Mouse (Mus musculus) heart, embryonic 13.5 days (tissue): ENCODE data around the gene Mpv17l2. TPM values are rescaled to one million over a fixed set of nuclear protein-coding genes. Genes with fewer than 3 reads are reported as not detected.

Source experiments
- ATAC-seq: fragments of 200-750 bp; cut with Nextera tagmentation; 2 replicates; pipeline ENCODE4 v1.8.0; 2017; ENCODE audit warnings: moderate TSS enrichment; ENCODE audit not compliant: insufficient number of reproducible peaks, low FRiP score, low TSS enrichment; ENCODE audit errors: extremely low read depth
- H3K27ac ChIP-seq: fragments of 300-500 bp; sonication (generic); replicated peaks from 2 replicates; pipeline ENCODE4 v1.5.1; 2015; ENCODE audit warnings: moderate library complexity, mild to moderate bottlenecking, inconsistent platforms
- H3K27me3 ChIP-seq: fragments of 300-500 bp; sonication (generic); replicated peaks from 2 replicates; pipeline ENCODE4 v1.6.1; 2015; ENCODE audit warnings: mild to moderate bottlenecking, inconsistent platforms
- H3K36me3 ChIP-seq: fragments of 300-500 bp; sonication (generic); 2 replicates; pipeline ENCODE4 v1.6.1; 2015; ENCODE audit warnings: mild to moderate bottlenecking, inconsistent platforms
- H3K4me1 ChIP-seq: fragments of 300-500 bp; sonication (generic); 2 replicates; pipeline ENCODE4 v1.6.1; 2015; ENCODE audit warnings: inconsistent platforms
- H3K4me2 ChIP-seq: fragments of 300-500 bp; sonication (generic); 2 replicates; pipeline ENCODE4 v1.6.1; 2015; ENCODE audit warnings: inconsistent platforms, mild to moderate bottlenecking, moderate library complexity
- H3K4me3 ChIP-seq: fragments of 300-500 bp; sonication (generic); 2 replicates; pipeline ENCODE4 v1.5.1; 2015; ENCODE audit warnings: moderate library complexity, mild to moderate bottlenecking, inconsistent platforms
- H3K9ac ChIP-seq: fragments of 300-500 bp; sonication (generic); 2 replicates; pipeline ENCODE4 v1.6.1; 2015; ENCODE audit warnings: inconsistent platforms, mild to moderate bottlenecking, moderate library complexity
- H3K9me3 ChIP-seq: fragments of 300-500 bp; sonication (generic); 2 replicates; pipeline ENCODE4 v1.6.1; 2016; ENCODE audit warnings: inconsistent platforms
- WGBS: fragments of 180-500 bp; shearing (Covaris S2); methylation state at CpG from one replicate; pipeline ENCODE4 v1.1.7; 2015; ENCODE audit warnings: mixed read lengths; 5-methylcytosine and 5-hydroxymethylcytosine counted together
- polyA plus RNA-seq: library from polyadenylated mRNA; unstranded; fragments of >200 nt; fragmentation: Nextera tagmentation; extraction: Ambion mirVana; gene quantifications from 2 replicates; pipeline ENCODE4 v1.2.1, GENCODE M21; 2015

Gene Mpv17l2
- polyA plus RNA-seq, 1 experiment from 2014 or later, result 41.6 TPM

DNA sequence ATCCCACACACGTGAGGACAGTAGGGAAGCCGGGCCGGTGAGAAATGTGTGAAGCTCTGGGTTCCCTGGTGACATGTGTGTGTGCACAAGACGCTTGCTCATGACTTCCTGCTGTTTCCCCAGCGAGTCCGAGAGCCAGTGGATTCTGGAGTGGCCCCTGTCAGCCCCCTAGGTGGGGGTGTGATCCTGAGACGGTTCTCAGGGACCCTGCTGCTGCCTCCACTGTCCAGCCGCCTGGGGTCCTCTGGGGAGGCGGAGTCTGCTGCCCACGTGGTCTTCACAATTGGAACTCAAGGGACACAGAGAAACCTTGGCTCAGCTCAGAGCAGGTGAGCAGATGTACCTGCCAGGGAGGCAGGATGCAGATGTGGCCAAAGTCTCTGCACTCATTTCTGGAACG, 34.0 kb downstream of the Mpv17l2 start:
- Histone ChIP-seq H3K9ac (no peak overlapping the region), H3K4me1 (peaks cover 6% of the 10 kb centered on the region), H3K36me3 (no peaks in the 10 kb centered on the region), H3K4me2 (no peak overlapping the region), H3K4me3 (no peak overlapping the region), H3K27ac (no peak overlapping the region), H3K27me3 (peaks cover 82% of the 10 kb centered on the region), H3K9me3 (no peaks in the 10 kb centered on the region)
- 45% methylated on average over 11 of the region's 11 CpGs for WGBS
- ATAC-seq, result no peak

DNA sequence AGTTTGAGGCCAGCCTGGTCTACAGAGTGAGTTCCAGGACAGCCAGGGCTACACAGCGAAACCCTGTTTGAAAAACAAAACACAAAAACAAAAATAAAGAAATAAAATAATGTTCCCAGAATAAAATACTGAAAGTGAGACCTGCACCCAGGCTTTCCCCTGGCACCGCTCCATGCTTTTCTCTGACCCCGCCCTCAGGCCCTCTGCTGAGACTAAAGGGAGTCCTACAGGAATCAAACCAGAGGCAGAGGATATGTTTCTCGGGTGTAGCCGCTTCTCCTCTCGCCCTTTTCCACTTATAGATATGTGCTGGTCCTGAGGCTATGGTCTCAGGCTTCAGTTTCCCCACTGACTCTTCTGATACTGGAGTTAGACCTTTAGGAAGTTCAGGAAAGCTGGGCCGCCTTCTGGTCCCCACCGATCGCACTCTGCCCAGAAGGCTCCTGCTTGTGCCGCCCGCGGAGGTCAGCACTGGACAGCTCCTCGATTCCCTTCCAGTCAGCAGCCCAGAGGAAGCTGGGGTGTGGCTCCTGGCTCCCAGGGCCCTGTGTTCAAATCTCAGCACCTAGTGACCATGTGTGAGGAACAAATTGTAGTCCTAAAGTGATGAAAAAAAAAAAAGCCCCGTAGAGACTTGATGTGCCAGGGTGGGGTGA, 34.8 kb downstream of the Mpv17l2 start:
- Histone ChIP-seq H3K9ac (no peak overlapping the region), H3K9me3 (no peaks in the 10 kb centered on the region), H3K4me2 (no peak overlapping the region), H3K36me3 (no peaks in the 10 kb centered on the region), H3K4me1 (peaks cover 6% of the 10 kb centered on the region), H3K4me3 (no peak overlapping the region), H3K27ac (no peak overlapping the region), H3K27me3 (peaks cover 77% of the 10 kb centered on the region)
- WGBS, result 23% methylated on average over 14 of the region's 14 CpGs
- no peak for ATAC-seq

DNA sequence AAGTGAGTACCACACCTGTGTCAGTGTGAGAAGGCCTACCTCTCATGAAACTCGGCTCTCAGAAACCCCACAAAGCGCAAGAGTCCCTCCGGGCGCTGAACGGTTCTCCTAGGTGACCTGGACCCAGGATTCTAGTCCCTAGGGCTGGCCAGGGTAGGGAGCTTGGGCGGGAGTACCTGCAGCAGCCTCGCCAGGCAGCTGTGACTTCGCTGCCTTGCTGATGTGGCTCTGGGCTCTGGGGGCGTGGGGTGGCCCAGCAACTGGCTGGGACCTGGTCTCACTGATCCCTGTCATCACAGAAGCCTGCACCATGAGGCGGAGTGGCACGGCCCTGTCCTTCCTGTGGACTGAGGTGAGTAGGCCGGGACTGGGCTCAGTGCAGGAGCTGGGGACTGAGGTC, 36.5 kb downstream of the Mpv17l2 start:
- Histone ChIP-seq H3K4me2 (no peak overlapping the region), H3K27ac (no peak overlapping the region), H3K4me3 (no peak overlapping the region), H3K9ac (no peak overlapping the region), H3K36me3 (no peaks in the 10 kb centered on the region), H3K27me3 (peaks cover 69% of the 10 kb centered on the region), H3K4me1 (no peaks in the 10 kb centered on the region), H3K9me3 (no peaks in the 10 kb centered on the region)
- WGBS, result 74% methylated on average over 12 of the region's 12 CpGs
- ATAC-seq, result no peak

DNA sequence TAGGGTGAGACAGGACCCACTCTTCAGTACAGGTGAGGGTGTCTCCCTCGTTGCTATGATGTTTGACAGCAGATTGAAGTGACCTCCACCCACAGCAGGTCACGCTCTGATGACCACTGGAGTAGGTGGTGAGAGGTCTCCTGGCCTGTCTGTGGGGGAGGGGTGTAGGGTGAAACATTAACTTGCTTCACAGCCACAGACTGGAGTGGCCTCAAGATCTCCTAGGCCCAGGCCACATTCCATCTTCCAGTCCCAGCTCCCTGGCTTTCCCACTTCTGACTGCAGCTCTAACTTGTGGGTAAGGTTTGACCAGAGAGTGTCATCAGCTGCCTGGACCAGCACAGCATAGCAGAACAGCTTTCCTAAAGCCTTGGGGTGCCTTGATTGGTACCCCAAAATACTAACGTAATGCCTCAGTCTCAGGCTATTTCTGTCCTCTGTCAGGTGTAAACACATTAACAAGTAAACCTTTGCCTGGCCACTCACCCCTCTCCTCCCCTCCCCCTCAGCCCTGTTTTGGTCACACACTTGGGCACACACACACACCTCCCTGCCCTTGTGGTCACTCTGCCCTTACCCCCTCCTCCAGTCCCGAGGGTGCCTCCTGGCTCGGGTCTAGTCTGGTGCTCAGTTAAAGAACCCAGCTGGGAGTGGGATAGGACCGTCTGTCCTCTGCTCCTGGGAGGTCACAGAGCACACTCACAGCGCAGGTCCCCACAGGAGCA, 37.1 kb downstream of the Mpv17l2 start, which contains the start of gene Pde4c:
TSS of gene Pde4c (plus strand) at position 235 of the 725 bp plus-strand sequence.
- Histone ChIP-seq H3K4me3 (no peak within 1 kb of the TSS), H3K36me3 (no peaks in the 10 kb centered on the region), H3K9me3 (no peaks in the 10 kb centered on the region), H3K4me1 (no peaks in the 10 kb centered on the region), H3K4me2 (no peak within 1 kb of the TSS), H3K9ac (0 out of 2 replicates have a peak within 1 kb of the TSS, but pooled peaks have one; percentile 40), H3K27me3 (peaks cover 69% of the 10 kb centered on the region), H3K27ac (no peak within 1 kb of the TSS)
- 51% methylated on average over 7 of the region's 7 CpGs for WGBS
- ATAC-seq, result no peak

DNA sequence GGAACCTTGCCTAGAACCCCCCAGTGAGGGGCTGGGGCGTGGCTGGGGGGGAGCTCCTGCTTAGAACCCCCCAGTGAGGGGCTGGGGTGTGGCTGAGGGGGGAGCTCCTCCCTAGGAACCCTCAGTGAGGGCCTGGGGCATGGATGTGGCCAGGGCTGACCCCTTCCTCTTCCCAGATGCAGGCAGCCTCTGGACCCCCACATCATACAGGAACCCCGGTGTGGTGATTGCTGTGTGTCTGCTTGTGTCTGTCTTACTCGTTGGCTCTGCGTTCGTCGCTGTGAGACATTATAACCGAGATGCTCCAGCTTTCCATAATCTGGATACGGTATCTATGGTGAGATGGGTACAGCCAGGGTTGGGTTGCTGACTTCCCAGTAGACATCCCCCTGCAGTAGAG, 39.1 kb downstream of the Mpv17l2 start:
- no peak for ATAC-seq
- no peak overlapping the region for H3K9ac ChIP-seq
- WGBS, result 80% methylated on average over 8 of the region's 8 CpGs

DNA sequence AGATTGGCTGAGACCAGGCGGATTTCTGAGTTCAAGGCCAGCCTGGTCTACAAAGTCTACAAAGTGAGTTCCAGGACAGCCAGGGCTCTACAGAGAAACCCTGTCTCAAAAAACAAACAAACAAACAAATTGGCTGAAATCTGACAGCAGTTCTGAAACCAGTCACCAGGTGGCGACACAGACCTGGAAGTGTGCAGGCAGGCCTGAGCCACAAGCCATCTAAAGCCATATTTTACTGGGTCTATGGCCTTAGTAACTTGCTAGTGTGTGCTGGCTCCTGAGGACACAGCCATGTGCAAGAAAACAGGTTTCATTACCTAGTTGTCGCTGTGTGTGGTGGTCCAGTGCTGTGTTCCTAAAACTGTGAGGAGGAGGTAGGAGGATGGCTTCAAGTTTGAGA, 40.0 kb downstream of the Mpv17l2 start:
- no peak for ATAC-seq
- WGBS, result under 1% methylated on average over 3 of the region's 3 CpGs
- H3K9me3 ChIP-seq, result no peaks in the 10 kb centered on the region
- H3K4me2 ChIP-seq, result no peak overlapping the region
- no peaks in the 10 kb centered on the region for H3K4me1 ChIP-seq
- H3K36me3 ChIP-seq, result no peaks in the 10 kb centered on the region
- H3K4me3 ChIP-seq, result no peak overlapping the region
- H3K27me3 ChIP-seq, result peaks cover 64% of the 10 kb centered on the region
- no peak overlapping the region for H3K27ac ChIP-seq
- H3K9ac ChIP-seq, result no peak overlapping the region

More for the DNA sequence above, 39.1 kb downstream of the Mpv17l2 start:
- Histone ChIP-seq H3K9me3 (no peaks in the 10 kb centered on the region), H3K4me3 (no peak overlapping the region), H3K27me3 (peaks cover 70% of the 10 kb centered on the region), H3K4me1 (no peaks in the 10 kb centered on the region), H3K27ac (no peak overlapping the region), H3K4me2 (no peak overlapping the region), H3K36me3 (no peaks in the 10 kb centered on the region)

DNA sequence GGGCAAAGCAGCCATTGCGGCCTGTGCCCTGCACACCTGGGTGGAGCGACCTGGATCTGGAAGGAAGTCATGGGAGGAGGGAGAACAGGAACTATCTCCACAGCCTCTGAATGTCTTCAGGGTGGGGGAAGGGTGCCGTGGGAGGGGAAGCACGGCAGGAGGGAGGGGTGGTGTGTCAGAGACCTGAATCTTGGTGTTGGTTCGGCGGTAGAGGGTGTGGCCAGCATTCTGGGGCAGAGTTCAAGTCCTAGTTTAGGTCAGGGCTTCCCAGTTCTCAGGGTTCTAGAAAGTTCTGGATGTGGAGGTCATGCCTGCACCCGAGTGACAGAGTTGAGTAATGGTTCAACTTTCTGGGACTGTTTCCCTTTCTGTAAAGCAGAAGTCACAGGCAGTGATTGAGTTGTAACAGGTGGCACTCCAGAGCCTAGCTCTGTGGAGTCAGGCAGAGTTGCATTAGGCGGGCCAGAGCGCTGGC, 40.9 kb downstream of the Mpv17l2 start:
- no peaks in the 10 kb centered on the region for H3K36me3 ChIP-seq
- no peak overlapping the region for H3K27ac ChIP-seq
- H3K4me2 ChIP-seq, result no peak overlapping the region
- ATAC-seq, result no peak
- peaks cover 60% of the 10 kb centered on the region for H3K27me3 ChIP-seq
- no peaks in the 10 kb centered on the region for H3K9me3 ChIP-seq
- no peaks in the 10 kb centered on the region for H3K4me1 ChIP-seq
- H3K9ac ChIP-seq, result no peak overlapping the region
- no peak overlapping the region for H3K4me3 ChIP-seq
- 42% methylated on average over 9 of the region's 9 CpGs for WGBS

DNA sequence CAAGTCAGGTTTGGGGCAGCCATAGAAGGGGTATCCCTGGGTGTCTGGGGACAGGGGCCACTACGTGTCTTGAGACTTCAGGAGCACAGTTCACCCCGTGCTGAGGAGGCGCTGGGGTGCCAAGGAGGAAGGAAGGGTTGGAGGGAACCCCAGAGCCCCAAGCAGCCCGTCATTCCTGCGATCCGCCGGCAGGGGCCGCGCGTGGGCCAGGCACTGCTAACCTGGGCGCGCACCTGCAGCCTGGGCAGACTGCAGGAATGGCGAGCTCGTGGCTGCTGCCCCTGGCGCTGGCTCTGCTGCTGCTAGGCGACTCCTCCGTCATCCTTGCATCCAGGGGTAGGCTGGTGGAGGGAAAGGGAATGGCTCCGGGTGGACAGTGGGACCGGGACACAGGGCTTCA, 42.4 kb downstream of the Mpv17l2 start, which contains the start of gene Gm3336:
TSS of gene Gm3336 (plus strand) at position 247 of the 400 bp plus-strand sequence.
- no peak within 1 kb of the TSS for H3K9ac ChIP-seq
- ATAC-seq, result no peak
- WGBS, result 2% methylated on average over 19 of the region's 19 CpGs

DNA sequence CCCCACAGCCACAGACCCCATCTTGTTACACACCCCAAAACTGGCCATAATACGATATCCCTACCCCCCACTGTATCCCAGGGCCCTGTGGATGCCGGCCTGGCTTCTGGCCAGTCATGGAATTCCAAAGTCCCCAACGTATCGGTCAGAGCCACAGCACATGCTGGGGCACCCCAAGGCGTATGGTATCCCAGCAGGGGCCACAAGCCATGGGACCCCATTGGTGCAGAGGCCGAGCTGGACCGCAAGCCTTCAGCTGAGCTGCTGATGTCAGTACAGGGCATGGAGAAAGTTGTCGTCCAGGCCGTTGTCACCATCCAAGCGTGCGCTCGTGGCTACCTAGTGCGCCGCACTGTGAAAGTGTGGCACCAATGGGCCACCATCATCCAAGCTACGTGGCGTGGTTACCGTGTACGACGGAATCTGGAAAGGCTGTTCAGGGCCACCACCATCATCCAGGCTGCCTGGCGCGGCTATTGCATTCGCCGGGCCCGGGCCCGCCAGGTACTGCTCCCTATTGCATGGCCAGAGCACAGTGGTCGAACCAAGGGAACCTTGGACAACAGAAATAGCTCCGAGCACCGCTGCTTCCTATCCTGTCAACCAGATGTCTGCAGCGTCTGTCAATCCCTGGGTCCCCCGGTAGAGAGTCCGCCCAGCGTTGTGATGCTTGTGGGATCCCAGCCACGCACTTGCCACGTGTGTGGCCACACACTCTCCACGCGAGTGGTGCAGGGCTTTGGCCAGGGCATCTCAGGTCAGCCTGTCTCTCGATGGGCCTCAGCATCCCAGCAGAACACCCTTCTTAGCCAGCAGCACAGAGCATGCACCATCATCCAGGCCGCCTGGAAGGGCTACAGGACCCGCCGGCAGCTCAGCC, 44.0 kb downstream of the Mpv17l2 start:
- no peak for ATAC-seq
- Histone ChIP-seq H3K27me3 (peaks cover 54% of the 10 kb centered on the region), H3K9ac (no peak overlapping the region), H3K4me2 (no peak overlapping the region), H3K27ac (no peak overlapping the region), H3K9me3 (no peaks in the 10 kb centered on the region), H3K36me3 (no peaks in the 10 kb centered on the region), H3K4me3 (no peak overlapping the region), H3K4me1 (no peaks in the 10 kb centered on the region)
- WGBS, result 76% methylated on average over 40 of the region's 40 CpGs

More for the DNA sequence above, 42.4 kb downstream of the Mpv17l2 start, which contains the start of gene Gm3336:
- H3K4me1 ChIP-seq, result no peaks in the 10 kb centered on the region
- H3K9me3 ChIP-seq, result no peaks in the 10 kb centered on the region
- H3K4me3 ChIP-seq, result no peak within 1 kb of the TSS
- H3K27ac ChIP-seq, result no peak within 1 kb of the TSS
- H3K27me3 ChIP-seq, result peaks cover 54% of the 10 kb centered on the region
- no peak within 1 kb of the TSS for H3K4me2 ChIP-seq
- H3K36me3 ChIP-seq, result no peaks in the 10 kb centered on the region

DNA sequence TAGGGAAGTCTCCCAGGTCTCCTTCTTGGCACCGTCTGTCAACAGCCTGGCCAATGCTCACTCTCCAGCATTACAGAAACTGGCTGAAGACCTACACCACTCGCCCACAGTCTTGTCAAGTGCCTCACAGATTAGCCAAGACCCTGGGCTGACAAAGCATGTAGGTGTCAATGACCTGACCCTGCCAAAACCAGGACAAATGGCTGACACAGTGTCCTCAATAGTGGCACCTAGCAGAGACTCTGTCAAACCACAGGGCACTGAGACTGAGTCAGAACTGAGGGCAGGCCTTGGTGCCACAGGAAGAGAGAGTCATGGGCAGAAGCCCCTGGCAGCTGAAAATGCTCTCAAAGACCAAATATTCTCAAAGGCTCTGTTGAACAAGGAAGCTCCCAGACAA, 45.7 kb downstream of the Mpv17l2 start:
- Histone ChIP-seq H3K27me3 (peaks cover 50% of the 10 kb centered on the region), H3K4me3 (no peak overlapping the region), H3K27ac (no peak overlapping the region), H3K9ac (no peak overlapping the region), H3K4me1 (no peaks in the 10 kb centered on the region), H3K9me3 (no peaks in the 10 kb centered on the region), H3K36me3 (no peaks in the 10 kb centered on the region), H3K4me2 (no peak overlapping the region)
- WGBS, result 42% methylated on average over 2 of the region's 2 CpGs
- no peak for ATAC-seq

DNA sequence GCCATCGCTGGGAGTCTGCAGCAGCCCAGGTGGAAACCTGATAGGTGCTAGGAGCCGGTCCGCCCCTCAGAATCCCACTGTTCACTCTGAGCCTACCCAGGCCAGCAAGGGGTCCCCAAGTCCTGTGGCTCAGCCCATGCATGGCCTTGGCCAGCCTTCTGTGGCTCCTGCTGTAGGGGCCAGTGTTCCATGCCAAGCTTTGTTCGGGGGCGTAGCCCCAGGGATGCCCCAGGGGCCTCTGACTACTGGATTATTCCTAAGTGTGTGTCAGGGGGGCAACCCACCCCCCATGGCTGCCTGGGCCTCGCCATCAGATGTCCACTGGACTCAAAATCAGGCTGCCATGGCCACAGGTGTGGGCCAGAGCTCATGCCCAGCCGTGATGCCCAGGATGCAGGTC, 46.8 kb downstream of the Mpv17l2 start:
- no peaks in the 10 kb centered on the region for H3K4me1 ChIP-seq
- H3K27me3 ChIP-seq, result peaks cover 39% of the 10 kb centered on the region
- ATAC-seq, result no peak
- H3K9me3 ChIP-seq, result no peaks in the 10 kb centered on the region
- H3K4me3 ChIP-seq, result no peak overlapping the region
- H3K4me2 ChIP-seq, result no peak overlapping the region
- H3K9ac ChIP-seq, result no peak overlapping the region
- 75% methylated on average over 7 of the region's 7 CpGs for WGBS
- H3K36me3 ChIP-seq, result no peaks in the 10 kb centered on the region
- no peak overlapping the region for H3K27ac ChIP-seq
